Mouse (Mus musculus): ENCODE measurements around the gene Gcdh.

Gene Gcdh

DNA sequence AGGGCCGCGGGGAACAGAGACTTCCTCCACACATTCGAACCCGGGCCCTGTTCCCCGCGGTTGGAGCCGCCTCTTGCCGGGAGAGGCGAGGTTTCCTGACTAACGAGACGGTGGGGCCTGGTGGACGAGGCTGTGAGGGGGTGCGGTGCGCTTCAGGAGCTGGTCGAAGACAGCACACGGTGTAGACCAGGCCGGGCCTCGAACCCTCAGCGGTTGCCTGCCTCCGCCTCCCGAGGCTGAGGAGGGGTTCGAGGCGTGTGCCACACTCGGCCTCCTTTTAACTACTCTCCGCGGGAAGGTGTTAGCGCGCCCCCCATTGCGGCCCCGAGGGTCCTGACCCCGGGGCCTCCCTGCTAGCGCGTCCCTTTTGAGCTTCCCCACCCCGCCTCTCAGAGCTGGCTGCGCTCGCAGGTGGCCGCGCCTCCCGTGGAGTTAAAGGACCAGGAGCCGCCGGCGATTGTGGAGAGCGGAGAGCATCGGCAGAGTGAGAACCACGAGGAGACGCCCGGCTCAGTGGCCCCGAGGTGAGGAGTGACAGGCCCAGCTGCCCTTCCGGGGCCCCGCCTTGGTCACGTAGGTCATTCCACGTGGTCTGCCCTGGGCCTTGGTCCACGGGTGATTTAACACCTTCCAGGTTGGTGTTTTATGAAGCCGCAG lies 21.3 kb downstream of the Gcdh start:
- peak; percentile 59 for DNase-seq (ENCODE audit: low read depth)

DNA sequence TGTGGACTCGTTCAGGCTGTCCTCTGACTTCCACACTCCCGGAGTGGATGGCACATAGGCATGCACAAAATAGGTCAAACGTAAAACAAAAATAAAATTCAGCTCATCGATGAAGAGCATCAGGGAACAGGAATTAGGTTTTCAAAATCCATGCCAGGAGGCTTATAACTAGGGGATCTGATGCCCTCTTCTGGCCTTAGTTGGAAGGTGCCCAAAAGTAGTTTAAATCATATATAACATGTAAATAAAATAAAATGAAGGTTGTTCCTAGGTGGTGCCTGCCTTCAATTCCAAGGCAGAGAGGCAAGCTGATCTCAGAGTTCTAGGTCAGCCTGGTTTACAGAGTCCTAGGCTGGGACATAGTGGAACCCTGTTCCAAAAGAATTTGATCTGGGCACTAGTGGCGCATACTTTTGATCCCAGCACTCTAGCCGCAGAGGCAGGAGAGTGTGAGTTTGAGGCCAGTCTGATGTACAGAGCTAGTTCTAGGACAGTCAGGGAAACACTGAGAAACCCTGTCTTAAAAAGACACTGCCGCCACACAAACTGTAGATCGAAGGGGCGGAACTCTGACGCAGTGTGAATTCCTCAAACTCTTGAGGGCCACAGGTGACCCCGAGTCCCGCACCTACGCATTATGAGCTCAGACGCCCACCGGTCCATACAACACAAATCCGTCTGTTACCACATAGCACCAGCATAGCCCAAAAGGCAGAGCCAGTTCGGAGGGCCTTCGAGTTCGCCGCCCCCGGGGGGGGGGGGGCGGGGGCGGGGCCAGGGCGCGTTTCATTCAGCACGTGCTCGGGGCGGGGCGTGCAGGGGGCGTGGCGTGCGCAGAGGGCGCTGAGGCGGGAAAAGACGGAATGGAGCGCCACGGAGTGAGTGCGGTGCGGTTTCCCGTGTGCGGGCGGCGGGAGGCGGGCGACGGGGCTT lies 22.1 kb downstream of the Gcdh start, which contains the start of gene Syce2:
Gene Syce2, plus strand, starts transcription at position 736 of the 933 bp plus-strand sequence.
- peak; percentile 92 for DNase-seq (ENCODE audit: low read depth)

DNA sequence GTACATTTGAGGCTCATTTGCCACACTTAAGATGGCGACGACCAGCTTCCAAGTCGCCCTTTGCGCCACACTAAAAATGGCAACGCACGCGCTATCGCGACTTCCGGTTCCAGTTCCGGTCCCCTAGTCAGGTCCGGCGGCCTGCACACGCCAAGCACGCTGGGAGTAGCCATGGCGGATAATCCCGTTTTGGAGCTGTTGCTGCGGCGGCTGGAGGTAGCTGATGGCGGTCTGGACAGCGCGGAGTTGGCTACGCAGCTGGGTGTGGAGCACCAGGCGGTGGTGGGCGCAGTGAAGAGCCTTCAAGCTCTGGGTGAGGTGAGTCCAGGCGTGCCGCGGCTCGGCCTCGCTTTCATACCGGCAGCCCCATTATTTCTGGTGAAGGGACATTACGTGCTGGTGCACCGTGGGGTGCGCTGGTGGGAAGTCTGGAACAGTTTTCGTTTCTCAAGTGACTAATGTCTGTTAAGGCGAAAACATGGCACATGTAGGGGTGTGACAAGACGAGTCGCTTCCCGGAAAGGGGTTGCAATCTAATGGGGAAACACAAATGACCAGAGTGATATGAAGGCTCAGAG lies 36.8 kb downstream of the Gcdh start, which contains the start of gene Farsa:
Gene Farsa, plus strand, starts transcription at position 126 of the 578 bp plus-strand sequence.
- peak; percentile 94 for DNase-seq (ENCODE audit: low read depth)

DNA sequence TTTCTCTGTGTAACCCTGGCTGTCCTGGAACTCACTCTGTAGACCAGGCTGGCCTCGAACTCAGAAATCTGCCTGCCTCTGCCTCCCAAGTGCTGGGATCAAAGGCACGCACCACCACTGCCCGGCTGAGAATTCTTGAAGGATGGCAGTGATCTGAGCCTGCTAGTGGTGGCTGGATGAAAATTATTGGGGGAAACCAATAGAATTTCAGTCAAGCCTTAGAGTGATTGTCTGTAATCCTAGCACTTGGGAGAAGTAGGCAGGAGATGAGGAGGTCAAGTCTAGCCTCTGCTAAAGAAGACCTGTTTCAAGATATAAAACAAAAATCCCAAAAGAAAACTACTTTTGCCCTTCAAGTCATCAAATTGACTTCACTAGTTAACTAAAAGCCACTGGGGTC lies 37.3 kb downstream of the Gcdh start:
- no peak for DNase-seq (ENCODE audit: low read depth)

DNA sequence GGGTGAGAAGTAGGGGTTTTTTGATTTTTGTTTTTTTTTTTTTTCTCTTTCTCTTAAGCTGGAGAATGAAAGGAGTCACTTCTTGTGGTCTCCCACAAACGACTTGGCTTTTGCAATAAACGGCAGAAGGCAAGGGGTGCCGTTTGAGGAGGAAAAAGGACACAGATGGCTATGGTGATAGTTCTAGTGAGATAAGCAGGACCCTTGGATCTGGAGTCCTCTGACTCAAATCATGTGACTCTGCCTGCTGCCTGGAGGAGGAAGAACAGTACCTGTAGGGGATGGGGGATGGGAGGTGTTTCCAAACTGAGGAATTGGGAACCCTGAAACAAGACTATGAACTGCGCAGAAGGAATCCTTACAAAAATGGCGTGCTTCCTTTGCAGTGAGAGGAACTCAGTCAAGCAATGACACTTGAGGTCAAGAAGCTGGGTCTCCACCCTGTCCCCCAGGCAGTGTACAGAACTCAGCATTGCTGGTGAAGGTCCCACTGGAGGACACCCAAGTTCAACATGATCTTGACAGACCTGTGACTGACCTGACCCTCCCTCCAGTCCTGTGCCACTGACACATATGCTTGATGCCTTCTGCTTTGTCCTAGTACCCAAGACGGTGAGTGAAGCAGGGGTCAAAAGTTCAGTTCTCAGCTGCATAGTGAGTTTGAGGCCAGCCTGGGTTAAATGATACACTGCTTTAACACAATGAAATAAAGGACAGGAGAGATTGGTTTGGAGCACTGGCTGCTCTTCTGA lies 45.9 kb downstream of the Gcdh start:
- peak; percentile 73 for DNase-seq (ENCODE audit: low read depth)

DNA sequence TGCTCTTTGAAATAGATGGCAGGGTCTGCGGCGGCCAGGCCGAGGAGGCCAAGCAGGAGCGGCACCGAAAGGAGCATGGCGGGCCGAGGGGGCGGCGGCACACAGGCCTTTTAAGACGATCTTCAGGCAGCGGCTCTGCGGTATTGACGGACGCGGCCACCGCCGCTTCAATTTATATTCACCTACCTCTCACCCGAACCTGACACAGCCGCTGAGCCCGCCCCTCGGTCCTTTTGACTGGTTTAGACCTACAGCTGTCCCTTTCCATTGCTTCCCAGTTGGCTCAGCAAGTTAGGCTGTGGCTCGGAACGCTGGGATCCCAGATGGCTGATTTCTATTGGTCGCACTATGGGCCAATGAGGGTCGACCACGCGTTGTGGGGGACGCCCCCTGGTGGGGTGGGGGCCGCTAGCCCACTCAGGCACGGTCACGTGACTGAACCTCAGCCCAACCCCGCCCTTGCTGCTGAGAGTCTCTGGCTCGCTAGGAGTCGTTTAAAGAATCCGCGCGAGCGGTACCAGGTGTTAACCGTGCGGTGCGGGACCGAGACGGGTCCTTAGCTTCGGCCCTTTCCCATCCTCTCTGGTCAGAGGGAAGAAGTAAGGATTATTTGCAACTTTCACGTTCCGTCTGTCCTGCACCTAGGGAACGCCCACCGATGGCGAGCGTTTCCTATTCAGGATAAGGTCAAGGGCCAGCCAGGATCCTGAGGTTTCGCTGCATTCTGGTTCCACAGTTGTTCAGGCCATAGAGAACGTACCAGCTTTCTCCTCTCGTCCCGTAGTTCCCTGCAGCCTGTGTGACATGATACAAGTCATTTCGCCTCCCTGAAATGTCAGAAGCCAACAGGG lies 46.8 kb downstream of the Gcdh start, which contains the start of gene Calr:
Gene Calr, minus strand, starts transcription at position 213 of the 851 bp plus-strand sequence.
- peak; percentile 99 for DNase-seq (ENCODE audit: low read depth)

DNA sequence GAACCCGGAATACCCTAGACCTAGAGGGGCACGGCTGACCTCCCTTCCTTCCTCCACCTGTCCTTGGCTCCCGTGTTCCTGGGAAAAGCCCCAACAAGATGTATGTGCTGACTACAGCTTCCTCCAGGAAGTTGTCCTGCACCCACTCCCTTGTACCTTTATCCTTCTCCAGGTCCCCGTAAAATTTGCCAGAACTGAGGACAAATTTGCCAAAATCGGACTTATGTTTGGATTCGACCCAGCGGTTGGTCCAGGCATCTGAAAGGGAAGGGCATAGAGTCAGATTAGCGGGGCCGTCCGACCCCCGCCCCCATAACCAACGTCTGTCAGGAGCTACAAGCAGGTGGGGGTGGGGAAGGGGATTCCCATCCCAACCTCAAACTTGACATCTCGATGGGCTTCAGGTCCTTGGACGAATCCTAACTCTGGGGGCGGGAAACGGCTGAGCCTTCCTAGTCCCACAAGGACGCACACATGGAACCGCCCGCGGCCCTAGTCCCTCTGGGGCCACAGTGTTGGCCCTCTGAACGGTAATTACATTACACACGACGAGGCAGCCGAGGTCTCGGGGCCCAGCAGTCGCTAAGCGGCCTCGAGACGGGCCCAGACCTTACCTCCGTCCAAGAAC lies 47.5 kb downstream of the Gcdh start:
- DNase-seq (ENCODE audit: low read depth), result no peak

DNA sequence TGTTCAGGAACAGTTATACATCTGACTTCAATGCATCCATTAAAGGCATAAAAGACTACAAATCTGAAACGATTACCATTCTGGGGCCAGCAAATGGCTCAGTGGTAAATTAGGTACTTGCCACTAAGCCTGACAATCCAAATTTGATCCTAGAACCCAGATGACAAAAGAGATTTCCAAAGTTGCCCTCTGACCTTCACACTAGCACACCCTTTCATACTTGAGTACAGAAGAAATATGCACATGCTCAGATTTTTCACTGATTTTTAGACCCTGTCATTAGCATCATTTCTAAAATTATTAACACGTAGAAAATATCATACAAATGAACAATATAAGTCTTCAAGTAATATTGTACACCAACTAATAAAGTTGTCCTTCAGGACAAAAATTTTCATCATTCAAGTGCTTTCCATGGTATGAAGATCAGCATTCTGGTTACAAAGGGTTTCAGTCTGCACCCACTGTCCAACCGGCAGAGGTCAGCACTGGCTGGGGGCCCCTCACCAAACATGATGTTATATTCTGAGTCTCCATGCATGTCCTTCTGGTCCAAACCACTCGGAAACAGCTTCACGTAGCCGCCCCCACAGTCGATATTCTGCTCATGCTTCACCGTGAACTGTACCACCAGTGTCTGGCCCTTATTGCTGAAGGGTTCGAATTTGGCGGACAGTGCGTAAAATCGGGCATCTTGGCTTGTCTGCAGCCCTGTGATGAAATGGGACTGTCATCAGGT lies 48.2 kb downstream of the Gcdh start:
- peak; percentile 34 for DNase-seq (ENCODE audit: low read depth)

DNA sequence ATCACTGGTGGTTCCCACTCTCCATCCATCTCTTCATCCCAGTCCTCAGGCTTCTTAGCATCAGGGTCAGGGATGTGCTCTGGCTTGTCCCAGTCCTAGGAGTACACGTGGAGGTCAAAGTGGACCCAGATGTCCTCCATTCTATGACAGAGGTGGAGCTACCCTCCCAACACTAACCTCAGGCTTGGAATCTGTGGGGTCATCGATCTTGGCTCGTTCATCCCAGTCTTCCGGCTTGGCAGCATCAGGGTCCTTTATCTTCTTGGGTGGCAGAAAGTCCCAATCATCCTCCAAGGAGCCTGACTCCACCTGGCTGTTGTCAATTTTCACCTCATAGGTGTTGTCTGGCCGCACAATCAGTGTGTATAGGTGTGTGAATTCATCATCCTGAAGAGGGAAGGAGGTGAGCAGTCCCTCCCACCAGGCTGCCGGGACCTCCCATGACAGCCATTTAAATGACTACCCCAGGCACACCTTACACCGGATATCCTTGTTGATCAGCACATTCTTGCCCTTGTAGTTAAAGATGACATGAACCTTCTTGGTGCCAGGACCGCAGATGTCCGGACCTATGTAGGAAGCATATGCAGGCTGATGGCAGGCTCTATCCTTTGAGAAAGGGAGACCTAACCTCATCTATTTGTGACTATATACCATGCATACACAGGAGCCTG lies 49.2 kb downstream of the Gcdh start:
- DNase-seq (ENCODE audit: low read depth), result peak; percentile 39

DNA sequence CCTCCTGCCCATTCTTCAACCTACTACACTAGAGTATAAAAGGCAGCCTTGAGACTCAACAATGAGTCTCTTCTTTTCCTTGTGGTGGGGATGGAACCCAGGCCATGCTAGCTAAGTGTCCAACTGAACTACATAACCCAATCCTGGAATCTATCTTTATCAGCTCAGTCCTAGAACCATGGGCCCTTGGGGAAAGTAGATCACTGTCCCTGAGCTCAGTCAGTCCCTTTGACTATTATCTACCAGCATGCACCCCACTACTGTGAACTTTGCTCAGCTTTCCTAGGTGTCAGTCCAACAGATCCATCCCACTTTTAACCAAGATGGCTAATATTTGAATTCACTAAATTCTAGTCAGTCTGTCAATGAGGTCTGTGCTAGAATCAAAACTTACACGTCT lies 52.2 kb downstream of the Gcdh start:
- DNase-seq (ENCODE audit: low read depth), result no peak

DNA sequence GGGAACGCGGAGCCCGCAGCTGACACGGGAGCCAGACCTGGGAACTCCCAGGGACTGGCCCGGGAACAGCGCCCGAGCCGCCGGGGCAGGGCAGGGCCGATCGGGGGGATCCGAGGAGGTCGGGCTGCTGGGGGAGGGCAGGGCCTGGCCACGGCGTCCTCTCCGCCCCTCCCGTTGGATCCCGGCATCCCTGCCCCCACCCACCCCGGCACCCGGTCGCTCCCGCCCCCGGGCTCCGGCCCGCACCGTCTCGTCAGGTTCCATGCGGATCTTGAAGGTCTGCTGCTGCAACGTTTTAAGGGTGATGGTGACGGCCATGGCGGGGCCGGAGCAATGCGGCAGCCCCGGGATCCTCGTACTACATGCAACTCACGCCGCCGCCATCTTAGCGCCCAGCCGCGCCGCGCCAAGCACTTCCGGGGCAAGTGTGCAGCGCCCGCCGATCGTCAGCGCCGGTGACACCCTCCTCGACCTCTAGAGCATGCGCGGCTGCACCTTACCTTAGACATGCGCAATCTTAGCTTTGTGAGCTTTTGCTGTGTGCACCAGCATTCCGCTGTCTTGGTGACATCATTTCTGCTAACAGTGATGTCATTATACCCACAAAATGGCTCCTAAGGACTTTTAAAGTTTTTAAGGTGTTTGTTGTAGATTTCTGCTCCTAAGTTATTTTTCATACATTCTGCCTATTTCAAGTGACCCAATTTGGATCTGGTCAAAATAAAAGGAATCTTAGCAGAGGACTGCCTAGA lies 53.3 kb downstream of the Gcdh start, which contains the start of gene Rad23a:
Gene Rad23a, minus strand, starts transcription at position 418 of the 752 bp plus-strand sequence.
- peak; percentile 97 for DNase-seq (ENCODE audit: low read depth)

DNA sequence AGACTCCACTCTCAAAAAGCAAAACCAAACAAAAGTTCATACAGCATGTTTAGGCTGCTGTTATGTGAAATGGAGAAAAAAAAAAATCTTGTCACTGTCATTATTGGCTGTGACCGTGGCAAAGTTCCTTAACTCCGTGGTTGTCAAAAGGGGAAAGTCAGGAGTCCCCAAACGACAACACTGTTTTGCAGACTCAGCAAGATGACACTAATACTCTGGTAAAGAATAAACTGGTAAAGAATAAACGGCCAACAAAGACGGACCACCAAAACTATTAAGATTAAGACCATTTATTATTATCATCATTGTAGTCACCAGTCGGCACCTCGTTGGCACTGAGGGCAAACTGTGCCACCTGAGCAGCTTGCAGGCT lies 53.9 kb downstream of the Gcdh start:
- no peak for DNase-seq (ENCODE audit: low read depth)

DNA sequence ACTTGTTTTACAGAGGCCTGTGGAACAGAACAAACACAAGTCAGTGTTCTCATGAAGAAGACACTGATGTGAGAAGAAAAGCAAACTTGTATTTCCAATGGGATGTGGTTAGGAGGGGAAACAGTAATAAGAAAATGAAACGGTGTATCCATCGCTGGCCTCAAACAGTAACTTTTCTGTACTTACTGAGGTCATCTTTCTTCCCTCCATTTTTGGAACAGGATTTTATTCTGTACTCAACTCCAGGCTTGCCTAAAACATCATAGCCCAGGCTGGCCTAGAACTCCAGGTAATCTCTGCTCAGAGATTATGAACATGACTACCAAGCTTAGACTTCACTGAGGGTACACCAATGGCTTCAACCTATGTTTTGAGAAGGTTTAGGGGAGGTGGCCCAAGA lies 54.3 kb downstream of the Gcdh start:
- no peak for DNase-seq (ENCODE audit: low read depth)

DNA sequence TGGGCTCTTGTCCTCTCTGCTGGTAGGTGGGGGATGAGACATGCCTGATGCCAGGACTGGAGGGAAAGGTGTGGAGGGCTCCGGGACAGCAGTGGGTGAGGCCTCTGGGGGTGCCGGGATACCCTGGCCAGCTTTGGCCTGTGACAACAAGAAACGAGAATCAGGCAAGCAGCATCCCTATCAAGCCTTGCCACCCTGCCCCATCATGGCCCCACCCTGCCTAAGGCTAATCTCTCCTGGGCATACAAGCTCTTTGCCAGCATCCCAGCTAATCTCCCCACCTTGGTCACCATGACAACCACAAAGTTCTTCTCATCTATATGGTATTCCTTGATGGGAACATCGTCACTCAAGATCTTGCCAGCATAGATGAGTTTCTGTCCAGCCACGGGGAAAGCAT lies 55.2 kb downstream of the Gcdh start:
- no peak for DNase-seq (ENCODE audit: low read depth)

DNA sequence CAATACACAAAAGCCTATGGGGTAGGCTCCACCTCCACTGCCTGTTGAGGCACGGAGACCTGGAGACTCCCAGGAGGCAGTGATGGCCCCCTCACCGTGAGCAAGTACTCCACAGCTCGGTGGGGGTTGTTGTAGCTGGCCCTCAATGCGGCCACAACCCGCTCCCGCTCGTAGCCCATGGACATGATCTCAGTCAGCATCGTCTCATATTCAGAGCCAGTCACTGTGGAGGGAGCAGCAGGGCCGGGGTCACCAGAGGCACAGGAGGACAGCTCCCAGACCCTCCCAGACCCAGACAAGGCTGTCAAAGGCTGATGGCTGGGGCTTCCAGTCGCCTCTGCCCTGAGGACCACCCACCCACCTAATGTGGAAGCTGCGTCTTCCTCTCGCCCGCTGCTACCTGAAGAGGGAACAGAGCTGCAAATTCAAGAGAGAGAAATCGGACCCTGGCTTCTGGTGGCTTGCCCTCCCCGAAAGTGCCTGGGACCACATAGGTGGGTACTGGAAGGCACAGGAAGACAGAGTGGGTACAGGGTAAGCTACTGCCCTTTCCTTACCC lies 55.7 kb downstream of the Gcdh start:
- DNase-seq (ENCODE audit: low read depth), result no peak

DNA sequence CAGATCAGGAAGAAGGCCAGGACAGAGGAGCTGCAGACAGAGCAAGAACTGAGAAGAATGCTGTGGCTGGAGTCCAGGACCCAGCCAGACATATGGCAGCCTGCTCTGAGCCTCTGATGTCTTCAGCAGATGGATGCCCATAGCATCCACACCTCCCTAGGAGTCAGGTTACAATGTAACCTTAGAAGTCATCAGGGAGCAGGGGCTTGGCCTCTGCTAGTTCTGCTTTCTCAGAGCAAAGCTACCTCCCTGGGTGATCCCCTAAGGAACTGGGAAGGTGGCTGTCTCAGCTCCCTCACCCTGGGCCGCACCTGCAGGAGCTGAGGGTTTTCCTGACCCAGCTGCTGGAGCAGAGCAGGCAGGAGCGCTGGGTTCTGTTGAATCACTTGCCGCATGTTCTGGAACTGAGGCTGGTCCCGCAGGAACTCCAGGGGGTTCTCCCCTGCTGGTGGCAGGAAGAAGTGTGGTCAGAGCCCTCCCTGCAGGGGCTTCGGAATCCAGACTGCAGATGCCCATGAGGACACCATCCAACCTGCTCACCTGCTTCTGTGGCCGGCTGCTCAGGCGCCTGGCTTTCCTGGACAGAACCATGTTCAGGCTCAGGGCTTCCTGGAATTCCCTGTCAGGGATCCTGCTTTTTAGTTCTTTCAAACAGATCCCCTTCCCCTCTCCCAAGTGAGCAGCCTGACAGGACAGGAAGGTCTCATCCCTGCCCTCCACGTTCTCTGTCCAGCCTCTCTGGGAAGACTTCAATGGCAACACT lies 56.4 kb downstream of the Gcdh start:
- no peak for DNase-seq (ENCODE audit: low read depth)
